Mouse (Mus musculus) c-Kit-positive CD71-positive TER-119-negative erythroid progenitor cells, embryonic 14.5 days (primary cell): ENCODE measurements around the gene Gm17359.

Experiments used
- DNase-seq: peaks from one replicate; pipeline ENCODE4 v3.0.0-alpha.2; 2013; ENCODE audit warnings: low read depth

Gene Gm17359

DNA sequence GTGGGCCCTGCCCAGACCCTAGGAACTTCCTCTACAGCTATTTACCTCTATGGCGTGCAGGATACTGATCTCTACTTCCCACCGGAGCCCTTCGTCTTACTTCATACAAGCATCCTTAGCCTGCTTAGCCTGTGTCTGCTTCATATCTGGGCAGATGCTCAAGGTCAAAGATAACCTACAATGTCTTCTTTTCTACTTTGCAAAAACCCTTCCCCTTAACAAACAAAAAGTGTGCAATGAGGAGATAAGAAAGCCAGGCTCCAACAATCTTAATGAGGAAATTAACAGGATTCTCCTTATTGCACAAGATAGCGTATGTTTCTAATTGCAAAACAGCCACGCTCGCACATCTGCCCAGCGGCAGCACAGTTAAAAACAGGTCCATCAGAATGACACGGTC is 141.9 kb downstream of the Gm17359 start:
- peak; percentile 30 for DNase-seq

DNA sequence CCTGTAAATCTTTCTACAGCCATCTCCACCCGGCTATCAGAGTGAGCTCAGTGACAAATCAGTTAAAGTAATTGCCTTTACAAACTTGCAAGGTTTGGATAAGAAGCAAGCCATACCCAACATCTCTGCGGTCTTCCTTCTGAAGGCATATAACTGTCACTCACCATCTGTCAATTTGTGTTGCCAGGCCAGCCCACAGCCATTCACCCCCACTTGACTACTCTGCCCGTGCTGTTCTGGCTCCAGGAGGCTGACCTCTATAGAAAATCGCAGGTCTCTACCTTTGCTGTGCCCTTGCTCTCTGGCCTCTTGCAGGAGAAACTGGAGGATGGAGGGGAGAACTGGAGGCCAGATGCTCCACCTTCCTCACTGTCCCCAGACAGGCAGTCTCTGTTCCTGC is 142.4 kb downstream of the Gm17359 start:
- no peak for DNase-seq

DNA sequence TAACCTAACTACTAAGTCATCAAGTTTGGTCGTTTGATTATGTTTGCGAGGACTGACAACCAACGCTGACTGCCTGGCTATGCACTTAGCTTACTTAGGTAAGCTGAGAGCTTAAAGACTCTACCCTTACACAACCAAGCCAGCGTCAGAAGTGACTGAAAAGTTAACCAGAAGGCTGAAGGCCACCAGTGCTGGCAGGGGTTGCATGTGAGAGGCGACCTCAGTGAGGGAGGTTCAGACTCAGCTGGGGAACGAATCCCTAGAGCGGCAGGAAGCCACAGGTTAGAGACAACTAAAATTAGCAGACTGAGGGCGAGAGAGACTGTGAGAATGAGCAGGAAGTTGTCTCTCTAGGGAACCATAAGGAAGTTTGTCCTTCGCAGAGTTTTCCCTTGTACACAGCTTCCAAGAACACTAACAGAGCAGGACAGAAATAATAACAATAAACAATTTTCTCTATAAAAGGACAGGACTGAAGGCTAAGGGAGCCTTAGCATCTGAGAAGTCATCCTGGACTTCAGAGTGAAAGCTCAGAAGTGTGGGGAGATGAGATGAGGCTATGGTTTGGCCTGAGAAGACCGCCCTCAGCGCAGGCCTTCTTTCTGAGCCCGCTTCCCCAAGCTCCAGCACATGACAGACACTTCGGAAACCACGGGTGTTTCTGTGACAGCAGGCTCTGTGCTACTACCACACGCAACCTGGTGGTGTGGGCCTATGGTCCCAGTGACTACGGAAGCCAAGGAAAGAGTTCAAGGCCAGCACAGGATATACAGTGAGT is 148.0 kb downstream of the Gm17359 start:
- DNase-seq: no peak

DNA sequence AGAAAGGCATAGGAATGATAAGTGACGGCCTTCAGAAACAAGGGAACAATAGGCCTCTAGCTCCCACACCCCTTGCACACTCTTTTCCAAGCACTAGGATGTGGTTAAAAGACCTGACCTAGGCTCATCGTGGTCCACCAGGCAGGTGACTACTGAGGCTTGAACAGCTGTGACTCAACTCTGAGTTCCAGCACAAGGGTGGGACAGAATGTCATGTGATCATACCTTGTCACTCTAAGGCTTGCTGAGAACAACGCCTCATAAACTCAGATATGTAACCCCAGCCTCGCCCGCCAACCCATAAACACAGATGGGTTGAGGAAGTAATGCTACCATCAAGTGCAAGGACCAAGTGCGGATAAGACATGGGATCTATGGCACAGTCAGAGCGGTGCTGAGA is 151.6 kb downstream of the Gm17359 start:
- no peak for DNase-seq

DNA sequence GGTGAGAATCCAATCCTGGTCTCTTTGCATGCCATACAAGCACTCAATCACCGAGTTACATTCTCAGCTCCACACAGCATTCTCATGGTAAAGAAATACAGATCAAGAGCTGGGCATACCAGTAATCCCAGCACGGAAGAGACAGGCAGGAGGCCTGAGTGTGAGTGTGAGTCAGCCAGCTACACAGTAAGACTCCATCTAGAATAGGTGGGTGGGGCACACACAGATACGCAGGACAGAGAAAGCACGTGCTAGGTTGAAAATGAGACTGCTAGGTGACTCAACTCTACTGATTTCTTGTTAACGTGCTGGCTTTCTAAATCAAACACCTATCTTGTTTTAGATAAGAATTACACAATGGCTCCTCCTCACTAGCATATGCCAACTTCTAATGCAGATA is 153.6 kb downstream of the Gm17359 start:
- DNase-seq: no peak

DNA sequence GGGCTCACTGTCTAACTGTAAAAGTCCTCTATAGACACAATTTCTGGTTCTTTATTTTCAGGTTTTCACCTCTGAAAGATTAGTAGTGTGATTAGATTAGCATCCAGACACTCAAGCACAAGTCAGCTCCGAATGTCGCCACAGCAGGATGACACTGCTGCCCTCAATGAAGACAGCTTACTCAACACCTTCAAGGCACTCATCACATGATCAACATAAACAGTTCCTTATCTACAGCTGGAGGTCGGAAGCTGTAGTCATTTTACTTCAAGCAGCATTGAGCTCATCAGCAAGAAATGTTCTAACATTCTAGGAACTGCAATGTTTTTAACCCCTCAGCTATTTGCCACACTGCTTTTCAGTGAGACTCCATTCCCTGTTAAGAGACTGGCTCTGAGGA is 155.2 kb downstream of the Gm17359 start:
- DNase-seq: no peak

DNA sequence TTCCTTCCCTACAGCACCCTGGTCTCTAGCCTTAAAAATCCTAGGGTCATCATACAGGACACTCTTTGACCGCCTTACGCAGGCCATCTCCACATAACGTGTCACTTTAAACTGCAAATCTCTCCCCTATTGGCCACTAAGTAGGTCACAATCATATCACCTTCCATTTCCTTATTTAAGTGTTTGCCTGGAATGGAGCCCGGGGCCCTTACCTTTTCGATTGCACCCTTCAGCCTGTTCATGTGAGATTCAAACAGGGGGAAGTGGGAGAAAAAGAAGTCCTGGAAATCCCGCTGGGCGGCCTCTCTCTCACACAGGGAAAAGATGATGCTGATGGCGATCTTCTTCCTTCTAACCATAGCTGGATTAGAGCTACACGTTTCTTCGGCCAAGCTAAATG is 156.6 kb downstream of the Gm17359 start:
- no peak for DNase-seq

DNA sequence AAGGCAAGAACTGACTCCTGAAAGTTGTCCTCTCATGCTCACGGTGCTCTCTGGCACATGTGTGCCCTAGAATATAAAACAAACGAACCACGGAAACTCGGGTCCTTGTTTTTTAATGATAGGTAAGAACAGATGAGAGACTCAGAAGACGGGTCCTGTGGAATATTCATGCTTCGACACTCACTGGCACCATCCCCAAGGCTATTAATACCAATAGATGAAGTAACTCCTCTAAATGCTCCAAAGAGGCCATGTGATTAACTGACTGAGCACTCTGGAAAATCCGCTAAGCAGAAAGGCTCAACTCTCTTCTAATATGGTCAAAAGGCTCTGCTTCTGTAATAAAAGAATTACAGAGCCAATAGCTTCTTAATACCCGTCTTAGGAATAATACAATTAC is 157.6 kb downstream of the Gm17359 start:
- no peak for DNase-seq

DNA sequence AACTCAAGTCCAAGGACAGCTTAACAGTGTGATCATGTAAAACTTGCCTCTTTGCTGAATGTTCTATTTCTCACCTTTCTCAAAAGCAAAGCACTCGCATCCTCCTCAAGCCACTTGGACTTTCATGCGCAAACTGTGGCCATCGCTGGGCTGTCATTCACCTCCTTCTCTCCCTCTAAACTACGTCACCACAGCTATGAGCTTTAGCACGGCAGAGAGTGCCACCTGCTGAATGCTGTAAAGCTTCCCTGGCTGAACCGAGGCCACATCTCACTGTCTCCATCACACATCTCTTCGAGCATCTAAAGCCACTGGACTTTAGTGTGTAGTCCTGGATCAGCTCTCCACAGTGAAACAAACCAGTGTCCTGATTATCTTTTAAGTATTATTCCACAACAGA is 158.7 kb downstream of the Gm17359 start:
- no peak for DNase-seq

DNA sequence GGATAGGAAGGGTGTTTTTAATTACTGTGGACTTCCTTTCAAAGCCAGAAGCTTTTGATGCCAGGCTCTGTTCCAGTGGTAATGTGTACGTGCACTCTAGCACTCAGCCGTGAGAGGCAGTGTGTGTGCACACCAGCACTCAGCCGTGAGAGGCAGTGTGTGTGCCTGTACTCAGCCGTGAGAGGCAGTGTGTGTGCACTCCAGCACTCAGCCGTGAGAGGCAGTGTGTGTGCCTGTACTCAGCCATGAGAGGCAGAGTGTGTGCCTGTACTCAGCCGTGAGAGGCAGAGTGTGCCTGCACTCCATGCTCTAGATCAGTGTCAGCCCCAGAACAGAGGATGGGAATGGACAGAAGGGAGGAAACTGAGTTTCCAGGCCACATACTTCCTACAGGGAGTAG is 160.2 kb downstream of the Gm17359 start:
- no peak for DNase-seq

DNA sequence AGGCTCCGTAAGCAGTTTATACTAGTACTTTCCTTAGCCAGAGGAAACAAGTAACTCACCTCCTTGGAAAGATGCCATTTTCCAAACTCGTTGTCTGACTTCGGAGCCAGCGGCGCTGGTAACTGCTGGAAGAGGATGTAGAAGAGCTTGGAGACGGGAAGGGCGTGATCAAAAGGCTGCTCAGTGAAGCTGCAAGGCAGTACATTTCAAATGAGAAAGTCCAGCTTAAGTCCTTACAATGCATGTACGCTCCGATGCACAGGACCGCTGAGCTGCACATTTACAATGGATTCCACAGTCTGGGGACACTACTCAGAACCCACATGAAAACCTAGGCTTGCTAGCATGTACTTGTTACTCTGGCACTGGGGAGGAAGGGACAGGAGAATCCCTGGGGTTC is 163.8 kb downstream of the Gm17359 start:
- no peak for DNase-seq

DNA sequence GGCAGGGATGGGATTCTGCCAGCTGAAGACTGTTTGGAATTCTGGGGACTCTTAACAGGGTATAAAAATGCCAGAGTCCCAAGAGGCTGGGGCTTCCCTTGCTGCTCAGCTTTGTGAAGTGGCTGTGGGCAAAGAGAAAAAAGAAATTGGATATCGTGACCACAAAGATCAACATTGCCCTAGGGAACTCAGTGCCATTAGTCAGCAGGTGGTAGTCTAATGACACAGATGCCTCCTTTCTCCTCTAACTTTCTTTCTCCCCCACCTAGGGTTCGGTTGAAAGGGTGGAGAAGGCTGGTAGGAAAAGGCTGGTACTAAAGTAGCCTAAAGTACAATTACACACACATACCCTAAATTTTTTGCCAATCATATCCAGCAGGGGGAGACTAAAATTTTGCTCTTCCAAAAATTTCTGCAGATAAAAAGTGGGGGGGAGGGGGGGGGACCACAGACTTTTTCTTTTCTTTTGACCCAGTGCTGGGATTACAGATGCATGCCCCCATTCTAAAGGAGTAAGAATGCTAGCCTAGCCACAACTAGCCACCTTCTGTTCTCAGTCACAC is 164.8 kb downstream of the Gm17359 start:
- DNase-seq: no peak
